Mouse (Mus musculus) B cell, adult 67 days (primary cell): ENCODE measurements around the gene Cadps. TPM values are rescaled to one million over a fixed set of nuclear protein-coding genes. Genes with fewer than 3 reads are reported as not detected.

Experiments
- total RNA-seq, 2 experiments: library from RNA; stranded (reverse); gene quantifications; 4 replicates each; pipeline ENCODE4 v1.2.4; 2023

The Cadps gene
- not detected for total RNA-seq

DNA sequence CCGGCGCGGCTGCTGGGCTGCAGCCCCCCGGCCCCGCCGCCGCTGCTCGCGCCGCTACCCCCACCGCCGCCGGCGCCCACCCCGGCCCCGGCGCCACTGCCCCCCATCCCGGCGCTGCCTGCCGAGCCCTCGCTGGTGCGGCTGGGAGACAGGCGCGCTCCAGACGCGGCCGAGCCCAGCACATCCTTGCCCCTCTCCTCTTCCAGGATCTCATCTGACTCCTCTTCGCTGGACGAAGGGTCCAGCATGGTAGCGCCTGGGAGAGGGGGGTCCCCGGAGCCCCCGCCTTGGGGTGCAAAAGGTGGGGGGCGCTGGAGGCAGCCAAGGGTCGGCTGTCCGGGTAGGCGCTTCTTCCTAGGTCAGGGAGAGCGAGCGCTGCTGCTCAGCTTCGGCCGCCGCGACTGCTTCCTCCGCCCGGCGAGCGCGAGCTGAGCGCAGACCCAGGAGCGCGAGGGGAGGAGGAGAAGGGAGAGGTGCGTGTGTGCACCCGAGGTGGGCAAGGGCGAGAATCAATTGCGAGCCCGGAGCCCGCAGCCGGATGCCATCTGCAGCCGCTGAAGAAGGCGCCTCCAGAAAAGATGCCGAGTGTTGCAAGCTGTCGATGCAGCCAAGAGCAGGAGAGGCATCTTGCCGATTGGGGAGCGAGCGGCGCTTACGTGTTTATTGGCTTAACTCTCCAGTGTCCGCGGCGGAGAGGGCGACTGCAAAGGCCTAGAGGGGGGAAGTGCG is at the start of gene Cadps:
Gene Cadps, minus strand, starts transcription at position 589 of the 729 bp plus-strand sequence.

DNA sequence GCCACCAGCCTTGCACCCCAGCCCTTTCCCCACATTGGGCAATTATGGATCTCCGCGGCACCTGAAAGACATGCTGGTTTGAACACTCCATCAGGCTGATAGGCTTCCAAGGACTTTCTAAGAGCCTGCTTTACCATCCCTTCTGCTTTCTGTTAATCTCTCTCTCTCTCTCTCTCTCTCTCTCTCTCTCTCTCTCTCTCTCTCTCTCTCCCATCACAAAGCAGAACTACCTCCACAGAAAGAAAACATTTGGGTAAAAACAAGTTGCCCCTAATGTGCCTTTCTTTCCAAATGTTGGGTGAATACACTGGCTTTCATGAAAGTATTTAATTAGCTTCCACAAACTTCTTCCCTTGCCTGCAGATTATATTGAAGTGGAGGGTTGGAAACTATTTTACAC is 474.8 kb downstream of the Cadps start, which contains the start of gene Fezf2:
Gene Fezf2, minus strand, starts transcription at position 101 of the 400 bp plus-strand sequence.

